Mouse (Mus musculus) midbrain, embryonic 10.5 days (tissue): ENCODE data around the gene B430305J03Rik. TPM values are rescaled to one million over a fixed set of nuclear protein-coding genes. Genes with fewer than 3 reads are reported as not detected.

Experiments
- DNase-seq: peaks from one replicate; pipeline ENCODE4 v3.0.0-alpha.2; 2017; ENCODE audit warnings: low spot score
- H3K27ac ChIP-seq: fragments of 300-500 bp; sonication (generic); replicated peaks from 2 replicates; pipeline ENCODE4 v1.5.1; 2016; ENCODE audit warnings: mild to moderate bottlenecking
- H3K27me3 ChIP-seq: fragments of 300-500 bp; sonication (generic); 2 replicates; pipeline ENCODE4 v1.6.1; 2016; ENCODE audit warnings: low read depth, mild to moderate bottlenecking; ENCODE audit not compliant: poor library complexity, severe bottlenecking
- H3K36me3 ChIP-seq: fragments of 300-500 bp; sonication (generic); 2 replicates; pipeline ENCODE4 v1.6.1; 2016; ENCODE audit warnings: mild to moderate bottlenecking, moderate library complexity
- H3K4me1 ChIP-seq: fragments of 300-500 bp; sonication (generic); 2 replicates; pipeline ENCODE4 v1.6.1; 2016
- H3K4me3 ChIP-seq: fragments of 300-500 bp; sonication (generic); 2 replicates; pipeline ENCODE4 v1.5.1; 2016; ENCODE audit warnings: mild to moderate bottlenecking, moderate library complexity
- H3K9me3 ChIP-seq: fragments of 300-500 bp; sonication (generic); replicated peaks from 2 replicates; pipeline ENCODE4 v1.6.1; 2016; ENCODE audit warnings: mild to moderate bottlenecking
- WGBS: fragments of 180-500 bp; shearing (Covaris S2); methylation state at CpG from one replicate; pipeline ENCODE4 v1.1.7; 2016; 5-methylcytosine and 5-hydroxymethylcytosine counted together
- polyA plus RNA-seq: library from polyadenylated mRNA; unstranded; fragments of >200 nt; fragmentation: Nextera tagmentation; extraction: Ambion mirVana; gene quantifications from 2 replicates; pipeline ENCODE4 v1.2.1, GENCODE M21; 2016

Gene B430305J03Rik
- polyA plus RNA-seq, 1 experiment from 2014 or later: not detected

DNA sequence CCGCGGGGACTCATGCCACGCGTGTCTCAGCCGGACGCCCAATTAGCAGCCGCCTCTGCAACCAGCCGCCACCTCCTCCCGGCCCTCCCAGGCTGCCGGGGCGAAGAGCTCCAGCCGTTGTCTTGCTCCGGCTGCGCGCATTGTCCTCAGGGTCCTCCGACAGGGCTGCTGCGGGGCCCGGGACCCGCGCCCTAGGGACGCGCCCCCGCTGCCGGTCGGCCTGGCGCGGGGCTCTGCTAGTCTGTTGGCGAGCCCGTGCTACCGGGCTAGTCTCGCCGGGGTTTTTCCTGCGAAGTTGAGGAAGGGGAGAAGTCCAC lies 1.1 kb downstream of the B430305J03Rik start:
- H3K4me1 ChIP-seq: peaks cover 33% of the 10 kb centered on the region
- no peaks in the 10 kb centered on the region for H3K9me3 ChIP-seq
- peak overlapping the region; percentile 84 for H3K4me3 ChIP-seq
- H3K27ac ChIP-seq: peak overlapping the region; percentile 94
- no peaks in the 10 kb centered on the region for H3K27me3 ChIP-seq
- DNase-seq: no peak
- 0% methylated on average over 33 of the region's 33 CpGs for WGBS
- 0 out of 2 replicates have a peak, but pooled peaks cover 8% of the 10 kb centered on the region for H3K36me3 ChIP-seq

DNA sequence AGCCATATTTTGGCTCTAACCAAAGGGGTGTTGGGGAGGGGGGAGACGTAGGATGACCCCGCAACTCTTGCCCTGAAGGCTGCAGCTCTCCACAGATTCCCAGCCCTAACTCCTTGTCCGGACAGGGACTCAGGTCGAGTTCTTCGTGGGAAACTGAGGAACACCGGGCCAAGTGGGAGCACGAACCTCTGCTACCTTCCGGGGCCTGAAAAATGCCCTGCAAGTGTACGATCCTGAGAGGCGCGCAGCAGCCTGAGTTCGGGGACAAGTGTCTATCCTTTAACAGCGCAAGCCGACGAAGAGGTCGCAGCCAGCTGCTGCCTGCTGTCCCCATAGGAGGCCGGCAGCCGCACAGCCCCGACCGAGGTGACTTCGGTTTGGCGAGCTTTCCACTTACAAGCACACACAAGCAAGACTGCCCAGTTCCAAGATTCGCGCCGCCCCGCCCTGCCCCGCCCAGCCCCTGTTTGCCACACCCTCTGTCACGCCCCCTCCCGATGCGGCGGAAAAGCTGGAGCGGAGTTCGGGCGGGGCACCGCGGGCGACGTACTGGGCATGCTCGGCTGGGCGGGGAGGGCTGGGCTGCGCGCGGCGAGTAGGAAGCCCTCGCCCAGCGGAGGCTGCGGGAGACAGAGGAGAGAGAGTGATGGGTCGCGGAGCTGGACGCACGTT lies 1.6 kb downstream of the B430305J03Rik start:
- WGBS: under 1% methylated on average over 51 of the region's 51 CpGs
- Histone ChIP-seq H3K36me3 (0 out of 2 replicates have a peak, but pooled peaks cover 8% of the 10 kb centered on the region), H3K4me3 (peak overlapping the region; percentile 84), H3K4me1 (peaks cover 33% of the 10 kb centered on the region), H3K27me3 (no peaks in the 10 kb centered on the region), H3K9me3 (no peaks in the 10 kb centered on the region), H3K27ac (peak overlapping the region; percentile 94)
- peak; percentile 97 for DNase-seq

DNA sequence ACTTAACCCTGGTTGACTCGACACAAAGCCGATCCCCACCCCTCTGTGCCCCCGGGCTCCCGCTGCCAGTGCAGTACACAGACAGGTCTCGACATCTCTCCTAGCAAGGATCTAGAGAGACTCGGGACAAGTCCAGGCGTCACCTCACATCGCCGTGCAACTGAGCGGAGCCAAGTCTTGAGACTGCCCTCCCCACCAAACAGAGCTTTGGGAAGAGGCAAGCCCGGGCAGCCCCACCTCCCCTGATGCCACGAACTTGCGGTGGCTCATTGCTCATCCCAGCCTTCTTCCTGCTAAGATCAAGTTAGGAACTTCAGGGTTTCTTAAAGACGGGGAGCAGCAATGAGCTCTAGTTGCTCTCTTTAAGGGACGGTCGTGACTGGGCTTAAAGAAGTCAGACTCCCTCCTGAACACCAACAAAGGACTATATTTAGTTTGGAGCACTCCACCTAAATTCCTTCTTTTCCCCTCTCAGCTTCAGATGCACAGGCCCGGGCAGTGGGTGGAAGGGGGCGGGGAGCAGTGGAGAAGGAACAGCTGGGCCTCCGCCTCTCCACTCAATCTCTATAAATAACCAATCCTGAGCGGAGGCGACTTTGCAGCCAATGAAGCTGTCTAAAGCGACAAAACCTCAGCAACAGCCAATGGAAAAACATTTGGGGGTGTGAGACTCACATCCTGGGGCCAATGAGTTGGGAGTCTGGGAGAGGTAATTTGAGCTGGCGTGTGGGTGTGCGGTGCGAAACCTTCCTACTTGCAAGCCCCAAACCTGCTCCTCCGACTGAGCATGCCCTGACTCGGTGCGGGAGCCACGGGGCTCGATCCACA lies 2.4 kb downstream of the B430305J03Rik start:
- no peaks in the 10 kb centered on the region for H3K27me3 ChIP-seq
- WGBS: under 1% methylated on average over 30 of the region's 30 CpGs
- 0 out of 2 replicates have a peak, but pooled peaks cover under 1% of the 10 kb centered on the region for H3K36me3 ChIP-seq

DNA sequence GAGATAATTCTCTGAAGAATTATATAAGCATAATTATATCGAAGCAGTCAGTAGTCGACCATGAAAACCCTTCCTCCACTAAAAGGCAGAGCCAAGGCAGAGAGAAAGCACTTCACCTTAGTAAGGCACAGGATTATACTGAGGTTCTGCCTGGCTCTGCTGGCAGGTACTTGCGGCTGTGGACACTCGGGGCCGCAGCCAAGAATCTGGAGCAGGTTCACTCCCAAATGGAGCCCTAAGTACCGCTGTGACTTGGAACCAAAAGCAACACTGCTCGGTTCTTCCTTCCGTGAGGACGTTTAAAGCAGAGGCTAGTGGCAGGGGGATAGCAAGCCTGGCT lies 3.0 kb downstream of the B430305J03Rik start:
- WGBS: 6% methylated on average over 9 of the region's 9 CpGs
- Histone ChIP-seq H3K9me3 (no peaks in the 10 kb centered on the region), H3K4me3 (peak overlapping the region; percentile 84), H3K4me1 (peaks cover 25% of the 10 kb centered on the region), H3K27me3 (no peaks in the 10 kb centered on the region), H3K36me3 (no peaks in the 10 kb centered on the region), H3K27ac (peak overlapping the region; percentile 94)
- DNase-seq: no peak

More for the DNA sequence above, 2.4 kb downstream of the B430305J03Rik start:
- peak overlapping the region; percentile 84 for H3K4me3 ChIP-seq
- peak; percentile 93 for DNase-seq
- no peaks in the 10 kb centered on the region for H3K9me3 ChIP-seq
- H3K4me1 ChIP-seq: peaks cover 30% of the 10 kb centered on the region
- peak overlapping the region; percentile 94 for H3K27ac ChIP-seq

DNA sequence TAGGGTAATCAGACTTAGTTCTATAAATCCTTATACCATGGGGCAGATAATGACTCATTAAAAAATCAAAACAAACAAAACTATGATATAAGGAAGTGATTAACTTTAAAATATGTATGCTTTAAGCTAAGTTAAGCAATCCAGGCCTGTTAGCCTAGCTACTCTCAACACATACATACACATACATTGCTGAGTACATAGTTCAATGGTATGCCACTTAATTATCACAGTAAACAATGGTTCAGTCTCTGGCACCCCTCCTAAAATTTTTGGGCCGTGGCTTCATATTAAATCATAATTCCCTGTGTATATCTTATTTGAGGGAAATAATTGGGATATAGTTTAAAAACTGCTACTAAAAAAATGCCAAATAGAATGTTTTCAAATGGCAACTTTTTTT lies 4.4 kb downstream of the B430305J03Rik start, which contains the start of gene Rap2b:
Gene Rap2b (plus strand): TSS at position 301 of the 400 bp plus-strand sequence.
- Histone ChIP-seq H3K27ac (no peak within 1 kb of the TSS), H3K36me3 (no peaks in the 10 kb centered on the region), H3K27me3 (no peaks in the 10 kb centered on the region), H3K4me1 (peaks cover 10% of the 10 kb centered on the region), H3K4me3 (peak within 1 kb of the TSS; percentile 84; the same call in 1 of the 2 replicates), H3K9me3 (no peaks in the 10 kb centered on the region)
- DNase-seq: no peak
- WGBS: 91% methylated on average over 1 of the region's 1 CpGs

DNA sequence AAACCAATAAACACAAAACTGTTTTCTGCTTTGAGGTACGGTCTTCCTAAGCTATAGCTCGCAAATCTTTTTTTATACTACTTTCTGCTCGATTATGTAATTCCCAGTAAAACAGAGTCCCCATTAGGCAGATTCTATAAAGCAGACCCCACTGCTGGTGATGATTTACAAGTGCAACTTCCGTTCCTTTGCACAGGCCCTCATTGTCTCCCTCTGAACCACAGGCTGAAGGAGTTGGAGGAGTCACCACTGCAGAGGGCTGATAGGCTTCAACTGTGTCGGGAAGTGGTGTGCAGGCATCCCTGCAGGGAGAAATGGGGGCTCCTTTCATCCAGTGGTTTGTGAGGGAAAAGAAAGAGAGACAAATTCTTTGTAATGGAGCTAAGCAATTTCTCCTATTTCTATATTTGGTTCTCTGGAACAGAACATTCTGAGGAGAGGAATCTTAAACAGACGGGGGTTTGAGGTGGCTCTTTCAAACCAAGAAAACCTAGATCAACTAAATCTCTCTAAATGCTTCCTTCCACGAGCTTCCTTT lies 6.9 kb downstream of the B430305J03Rik start:
- H3K27ac ChIP-seq: no peak overlapping the region
- 72% methylated on average over 7 of the region's 7 CpGs for WGBS
- H3K27me3 ChIP-seq: no peaks in the 10 kb centered on the region
- no peaks in the 10 kb centered on the region for H3K9me3 ChIP-seq
- no peak overlapping the region for H3K4me3 ChIP-seq
- H3K36me3 ChIP-seq: no peaks in the 10 kb centered on the region
- H3K4me1 ChIP-seq: peaks cover 10% of the 10 kb centered on the region
- no peak for DNase-seq

DNA sequence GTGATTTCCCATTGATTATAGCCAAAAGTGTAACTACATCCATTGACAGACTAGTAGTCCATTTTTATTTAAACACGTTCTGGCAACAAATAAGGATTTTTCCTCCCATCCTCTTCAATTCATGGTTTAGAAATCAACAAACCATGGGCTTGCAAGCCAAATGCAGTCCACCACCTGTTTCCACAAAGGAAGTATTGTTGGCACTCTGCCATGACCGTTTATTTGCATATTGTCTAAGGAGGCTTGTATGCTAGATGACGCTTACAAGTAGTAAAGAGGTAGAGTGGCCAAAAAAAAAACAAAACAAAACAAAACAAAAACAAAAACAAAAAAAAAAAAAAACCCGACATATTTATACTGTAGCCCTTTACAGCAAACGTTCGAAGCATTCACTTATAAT lies 7.6 kb downstream of the B430305J03Rik start:
- no peaks in the 10 kb centered on the region for H3K9me3 ChIP-seq
- no peak for DNase-seq
- no peak overlapping the region for H3K4me3 ChIP-seq
- H3K27ac ChIP-seq: no peak overlapping the region
- no peaks in the 10 kb centered on the region for H3K27me3 ChIP-seq
- WGBS: 80% methylated on average over 6 of the region's 6 CpGs
- H3K36me3 ChIP-seq: no peaks in the 10 kb centered on the region
- H3K4me1 ChIP-seq: peaks cover 10% of the 10 kb centered on the region

DNA sequence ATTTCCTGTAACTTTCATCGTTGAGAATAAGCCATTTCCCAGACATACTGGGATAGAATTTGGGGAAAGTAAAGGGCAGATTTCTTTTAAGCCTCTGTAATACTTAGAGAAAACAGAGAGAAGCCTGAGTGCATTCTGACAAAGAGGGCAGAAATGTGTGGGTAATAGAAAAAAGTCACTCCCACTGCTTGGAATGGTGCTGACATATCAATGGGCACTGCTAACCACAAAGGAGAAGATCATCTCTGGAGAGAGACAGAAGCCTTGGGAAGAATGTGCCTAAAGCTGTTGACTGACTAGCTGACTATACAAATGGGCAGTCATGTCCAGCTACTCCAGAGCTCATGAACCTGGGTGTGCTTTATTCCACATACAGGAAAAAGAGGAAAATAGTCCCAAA lies 10.3 kb downstream of the B430305J03Rik start:
- Histone ChIP-seq H3K27me3 (no peaks in the 10 kb centered on the region), H3K9me3 (no peaks in the 10 kb centered on the region), H3K36me3 (no peaks in the 10 kb centered on the region), H3K4me3 (no peak overlapping the region), H3K27ac (no peak overlapping the region), H3K4me1 (peaks cover 5% of the 10 kb centered on the region; the same call in 1 of the 2 replicates)
- no peak for DNase-seq
- WGBS: 46% methylated on average over 1 of the region's 1 CpGs

DNA sequence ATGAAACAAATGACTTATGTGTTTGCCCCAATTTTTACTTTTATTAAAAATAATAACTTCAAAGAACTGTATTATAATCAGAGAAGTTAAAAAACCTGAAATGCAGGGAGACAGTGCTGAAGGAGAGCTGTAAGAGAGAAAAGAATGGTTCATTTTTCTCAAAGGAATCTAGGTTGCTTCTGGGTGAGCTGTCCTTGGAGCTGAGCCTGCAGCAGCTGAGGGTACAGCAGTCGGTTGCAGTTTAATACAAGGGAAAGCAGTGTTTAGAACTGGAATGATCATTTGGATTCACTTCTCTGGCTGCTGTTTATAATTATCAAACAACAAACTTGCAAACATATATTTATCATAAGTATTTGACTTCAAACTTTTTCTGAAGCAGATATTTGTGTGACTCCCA lies 16.3 kb downstream of the B430305J03Rik start:
- WGBS: 93% methylated on average over 1 of the region's 1 CpGs

DNA sequence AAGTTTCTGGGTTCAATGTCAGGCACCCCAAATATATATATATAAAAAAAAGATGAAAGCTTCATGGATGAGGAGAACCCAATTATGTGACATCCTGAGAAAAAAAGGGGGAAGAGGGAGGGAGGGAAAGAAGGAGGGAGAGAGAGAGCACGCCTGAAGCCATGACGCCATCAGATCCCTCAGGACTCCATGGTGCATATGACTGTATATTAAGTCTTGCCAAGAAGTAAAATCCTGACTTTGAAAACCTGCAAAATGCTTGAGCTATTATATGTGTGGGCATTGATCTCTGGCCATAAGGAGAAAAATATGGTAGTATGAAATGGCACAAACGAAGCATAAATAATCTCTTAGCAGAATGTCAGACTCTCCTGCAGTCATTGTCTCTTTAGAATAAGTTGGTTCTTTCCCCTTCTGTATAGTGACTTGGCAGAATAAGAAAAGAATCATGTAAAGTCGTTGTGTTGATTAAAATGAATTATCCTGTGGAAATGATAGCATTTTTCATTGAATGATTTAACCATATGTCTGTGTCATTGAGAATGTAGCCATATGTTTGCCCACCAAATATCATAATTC lies 17.6 kb downstream of the B430305J03Rik start:
- DNase-seq: no peak
- no peak overlapping the region for H3K4me3 ChIP-seq
- H3K4me1 ChIP-seq: no peaks in the 10 kb centered on the region
- H3K27ac ChIP-seq: no peak overlapping the region
- no peaks in the 10 kb centered on the region for H3K27me3 ChIP-seq
- WGBS: 84% methylated on average over 4 of the region's 4 CpGs
- H3K9me3 ChIP-seq: no peaks in the 10 kb centered on the region
- no peaks in the 10 kb centered on the region for H3K36me3 ChIP-seq

More for the DNA sequence above, 16.3 kb downstream of the B430305J03Rik start:
- no peaks in the 10 kb centered on the region for H3K4me1 ChIP-seq
- H3K27ac ChIP-seq: no peak overlapping the region
- H3K27me3 ChIP-seq: no peaks in the 10 kb centered on the region
- H3K36me3 ChIP-seq: no peaks in the 10 kb centered on the region
- no peak overlapping the region for H3K4me3 ChIP-seq
- H3K9me3 ChIP-seq: no peaks in the 10 kb centered on the region
- DNase-seq: no peak

DNA sequence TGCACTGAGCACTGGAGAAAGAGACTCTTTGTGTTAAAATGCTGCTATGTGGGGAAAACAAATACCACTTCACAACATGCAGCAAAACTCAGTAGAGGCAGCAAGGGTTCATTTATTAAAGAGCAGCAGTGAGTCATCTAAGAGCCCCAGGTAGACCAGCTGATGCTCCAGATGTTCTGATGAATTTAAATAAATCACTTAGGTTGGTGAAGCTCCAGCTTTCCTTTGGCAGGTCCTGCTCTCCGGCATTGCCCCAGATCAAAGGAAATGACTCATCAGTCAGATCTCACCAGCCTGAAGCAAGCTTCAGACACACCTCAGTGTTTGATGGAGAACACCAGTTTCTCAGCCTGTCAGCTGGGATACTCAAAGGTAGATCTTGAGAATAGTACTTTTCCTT lies 20.1 kb downstream of the B430305J03Rik start:
- no peaks in the 10 kb centered on the region for H3K9me3 ChIP-seq
- WGBS: 77% methylated on average over 1 of the region's 1 CpGs

DNA sequence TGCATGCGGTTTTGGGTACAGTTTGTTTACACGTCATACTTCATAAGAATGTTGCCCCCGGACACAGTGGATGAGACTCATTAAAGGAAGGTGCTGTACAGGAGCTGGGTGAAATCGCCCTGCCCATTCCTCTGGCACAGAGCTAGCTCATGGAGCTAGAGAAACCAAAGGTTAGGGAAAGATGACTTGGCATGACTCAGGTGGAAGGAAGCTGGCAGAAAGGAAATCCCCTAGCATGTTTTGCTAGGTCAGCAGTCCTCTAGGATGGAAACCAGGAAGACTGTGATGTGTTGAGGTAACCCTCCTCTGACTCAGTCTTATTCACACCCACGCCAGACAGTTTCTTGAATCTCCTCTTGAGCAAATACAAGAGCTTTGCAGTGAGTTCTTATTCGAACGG lies 21.7 kb downstream of the B430305J03Rik start:
- no peaks in the 10 kb centered on the region for H3K27me3 ChIP-seq
- DNase-seq: no peak
- 87% methylated on average over 7 of the region's 7 CpGs for WGBS
- no peak overlapping the region for H3K4me3 ChIP-seq
- no peaks in the 10 kb centered on the region for H3K4me1 ChIP-seq
- H3K27ac ChIP-seq: no peak overlapping the region
- no peaks in the 10 kb centered on the region for H3K9me3 ChIP-seq
- no peaks in the 10 kb centered on the region for H3K36me3 ChIP-seq

More for the DNA sequence above, 20.1 kb downstream of the B430305J03Rik start:
- Histone ChIP-seq H3K27ac (no peak overlapping the region), H3K27me3 (no peaks in the 10 kb centered on the region), H3K4me1 (no peaks in the 10 kb centered on the region), H3K4me3 (no peak overlapping the region), H3K36me3 (no peaks in the 10 kb centered on the region)
- no peak for DNase-seq
